Mouse (Mus musculus) heart, adult 2 months (tissue): ENCODE measurements around the gene Nfic.

ENCODE experiments used
- CTCF ChIP-seq: fragments of 200-600 bp; IDR thresholded peaks from 2 replicates; pipeline ENCODE4 v1.8.1; 2022; ENCODE audit warnings: antibody characterized with exemption, mild to moderate bottlenecking, moderate library complexity
- EP300 ChIP-seq: fragments of 200-500 bp; IDR thresholded peaks from 2 replicates; pipeline ENCODE4 v1.6.1; 2011; ENCODE audit warnings: low read depth, low read length, control low read depth; ENCODE audit not compliant: insufficient read depth
- POLR2A ChIP-seq: fragments of 200-500 bp; IDR thresholded peaks from 2 replicates; pipeline ENCODE4 v1.6.1; 2011; ENCODE audit warnings: mild to moderate bottlenecking, low read depth, low read length, control low read depth; ENCODE audit not compliant: insufficient read depth

GRCm38 (mm10) chr10:81365073-81365472, 90.4 kb downstream of the Nfic start:
- TF ChIP-seq POLR2A: no peak
- no peak for TF ChIP-seq CTCF
- no peak for TF ChIP-seq EP300
